Mouse (Mus musculus) midbrain, embryonic 13.5 days (tissue): ENCODE measurements at regions not wholly inside any gene's neighbourhood (a gene's known extent, or its start where the extent isn't known, plus 50 kb on each side); places are given as distances from the start of the nearest gene placed in this dataset.
A peak's percentile ranks its signal among the peaks of the same experiment; 100 is the strongest.

ENCODE experiments used
- ATAC-seq: fragments of 200-750 bp; cut with Nextera tagmentation; 2 replicates; pipeline ENCODE4 v1.8.0; 2017; ENCODE audit warnings: mild to moderate bottlenecking, moderate TSS enrichment, moderate library complexity
- H3K27ac ChIP-seq: fragments of 300-500 bp; sonication (generic); 2 replicates; pipeline ENCODE4 v1.5.1; 2015; ENCODE audit warnings: inconsistent platforms, mild to moderate bottlenecking, moderate library complexity
- H3K27me3 ChIP-seq: fragments of 300-500 bp; sonication (generic); 2 replicates; pipeline ENCODE4 v1.6.1; 2015; ENCODE audit warnings: mild to moderate bottlenecking, inconsistent platforms
- H3K36me3 ChIP-seq: fragments of 300-500 bp; sonication (generic); 2 replicates; pipeline ENCODE4 v1.6.1; 2015; ENCODE audit warnings: mild to moderate bottlenecking, inconsistent platforms
- H3K4me1 ChIP-seq: fragments of 300-500 bp; sonication (generic); replicated peaks from 2 replicates; pipeline ENCODE4 v1.6.1; 2015; ENCODE audit warnings: inconsistent platforms
- H3K4me2 ChIP-seq: fragments of 300-500 bp; sonication (generic); replicated peaks from 2 replicates; pipeline ENCODE4 v1.6.1; 2015; ENCODE audit warnings: moderate library complexity, mild to moderate bottlenecking, inconsistent platforms
- H3K4me3 ChIP-seq: fragments of 300-500 bp; sonication (generic); replicated peaks from 2 replicates; pipeline ENCODE4 v1.5.1; 2015; ENCODE audit warnings: mild to moderate bottlenecking, inconsistent platforms
- H3K9ac ChIP-seq: fragments of 300-500 bp; sonication (generic); replicated peaks from 2 replicates; pipeline ENCODE4 v1.6.1; 2015; ENCODE audit warnings: mild to moderate bottlenecking, inconsistent platforms
- H3K9me3 ChIP-seq: fragments of 300-500 bp; sonication (generic); 2 replicates; pipeline ENCODE4 v1.6.1; 2016; ENCODE audit warnings: mild to moderate bottlenecking, inconsistent platforms
- WGBS: fragments of 180-500 bp; shearing (Covaris S2); methylation state at CpG from one replicate; pipeline ENCODE4 v1.1.7; 2015; 5-methylcytosine and 5-hydroxymethylcytosine counted together

GRCm38 (mm10) chr16:31584216-31584823 lies 78.9 kb upstream of the Dlg1 start:
- no peak overlapping the region for H3K27ac ChIP-seq
- ATAC-seq: no peak
- no peak overlapping the region for H3K4me3 ChIP-seq
- 0 out of 2 replicates have a peak, but pooled peaks cover 6% of the 10 kb centered on the region for H3K27me3 ChIP-seq
- H3K9me3 ChIP-seq: no peaks in the 10 kb centered on the region
- H3K9ac ChIP-seq: no peak overlapping the region
- no peak overlapping the region for H3K4me2 ChIP-seq
- no peaks in the 10 kb centered on the region for H3K36me3 ChIP-seq
- WGBS: 74% methylated on average over 4 of the region's 4 CpGs
- peaks cover 6% of the 10 kb centered on the region for H3K4me1 ChIP-seq

- Histone ChIP-seq H3K27me3 (peaks cover 15% of the 10 kb centered on the region; the same call in 1 of the 2 replicates), H3K4me1 (peaks cover 22% of the 10 kb centered on the region), H3K4me3 (no peak overlapping the region), H3K4me2 (no peak overlapping the region), H3K36me3 (no peaks in the 10 kb centered on the region), H3K27ac (no peak overlapping the region), H3K9me3 (no peaks in the 10 kb centered on the region), H3K9ac (no peak overlapping the region)
- no peak for ATAC-seq
- 92% methylated on average over 1 of the region's 1 CpGs for WGBS
Measured at GRCm38 (mm10) chr16:31587036-31587435, 76.2 kb upstream of the Dlg1 start.

GRCm38 (mm10) chr16:31589576-31589975 lies 73.7 kb upstream of the Dlg1 start:
- Histone ChIP-seq H3K9me3 (no peaks in the 10 kb centered on the region), H3K4me3 (no peak overlapping the region), H3K4me1 (peaks cover 43% of the 10 kb centered on the region), H3K27ac (no peak overlapping the region), H3K4me2 (no peak overlapping the region), H3K27me3 (peaks cover 15% of the 10 kb centered on the region; the same call in 1 of the 2 replicates), H3K9ac (no peak overlapping the region), H3K36me3 (no peaks in the 10 kb centered on the region)
- no peak for ATAC-seq
- WGBS: 15% methylated on average over 6 of the region's 6 CpGs

- peak; percentile 53 for ATAC-seq
- H3K9me3 ChIP-seq: no peaks in the 10 kb centered on the region
- H3K36me3 ChIP-seq: no peaks in the 10 kb centered on the region
- H3K9ac ChIP-seq: no peak overlapping the region
- H3K4me2 ChIP-seq: peak overlapping the region; percentile 7; the same call in 1 of the 2 replicates
- peaks cover 43% of the 10 kb centered on the region for H3K4me1 ChIP-seq
- 35% methylated on average over 3 of the region's 3 CpGs for WGBS
- H3K27me3 ChIP-seq: peaks cover 15% of the 10 kb centered on the region; the same call in 1 of the 2 replicates
- peak overlapping the region; percentile 77 for H3K27ac ChIP-seq
- no peak overlapping the region for H3K4me3 ChIP-seq
Measured at GRCm38 (mm10) chr16:31591565-31591964, 71.7 kb upstream of the Dlg1 start.

GRCm38 (mm10) chr16:31592014-31592871 lies 71.0 kb upstream of the Dlg1 start:
- Histone ChIP-seq H3K27ac (peak overlapping the region; percentile 77), H3K4me1 (peaks cover 43% of the 10 kb centered on the region), H3K36me3 (no peaks in the 10 kb centered on the region), H3K9ac (peak overlapping the region; percentile 3; the same call in 1 of the 2 replicates), H3K4me3 (no peak overlapping the region), H3K4me2 (peak overlapping the region; percentile 7), H3K27me3 (peaks cover 15% of the 10 kb centered on the region; the same call in 1 of the 2 replicates), H3K9me3 (no peaks in the 10 kb centered on the region)
- ATAC-seq: peak; percentile 98
- WGBS: 8% methylated on average over 7 of the region's 7 CpGs

GRCm38 (mm10) chr16:31592973-31593683 lies 70.1 kb upstream of the Dlg1 start:
- H3K4me2 ChIP-seq: peak overlapping the region; percentile 7
- H3K9me3 ChIP-seq: no peaks in the 10 kb centered on the region
- H3K4me1 ChIP-seq: peaks cover 43% of the 10 kb centered on the region
- 34% methylated on average over 9 of the region's 9 CpGs for WGBS
- H3K9ac ChIP-seq: peak overlapping the region; percentile 3; the same call in 1 of the 2 replicates
- peaks cover 15% of the 10 kb centered on the region; the same call in 1 of the 2 replicates for H3K27me3 ChIP-seq
- H3K36me3 ChIP-seq: no peaks in the 10 kb centered on the region
- no peak overlapping the region for H3K4me3 ChIP-seq
- 0 out of 2 replicates have a peak, but pooled peaks have one; percentile 34 for ATAC-seq
- H3K27ac ChIP-seq: peak overlapping the region; percentile 77

- no peak for ATAC-seq
- Histone ChIP-seq H3K4me2 (no peak overlapping the region), H3K27me3 (no peaks in the 10 kb centered on the region), H3K4me1 (peaks cover 11% of the 10 kb centered on the region), H3K27ac (no peak overlapping the region), H3K9ac (no peak overlapping the region), H3K36me3 (no peaks in the 10 kb centered on the region), H3K4me3 (no peak overlapping the region), H3K9me3 (no peaks in the 10 kb centered on the region)
- WGBS: 88% methylated on average over 5 of the region's 5 CpGs
Measured at GRCm38 (mm10) chr16:31597965-31598364, 65.3 kb upstream of the Dlg1 start.

- no peak for ATAC-seq
- 91% methylated on average over 9 of the region's 9 CpGs for WGBS
- Histone ChIP-seq H3K4me2 (no peak overlapping the region), H3K36me3 (no peaks in the 10 kb centered on the region), H3K4me3 (no peak overlapping the region), H3K27ac (no peak overlapping the region), H3K9me3 (no peaks in the 10 kb centered on the region), H3K27me3 (no peaks in the 10 kb centered on the region), H3K9ac (no peak overlapping the region), H3K4me1 (peaks cover 6% of the 10 kb centered on the region)
Measured at GRCm38 (mm10) chr16:31598409-31598988, 64.7 kb upstream of the Dlg1 start.

GRCm38 (mm10) chr16:31598989-31599421 lies 64.2 kb upstream of the Dlg1 start:
- Histone ChIP-seq H3K4me2 (no peak overlapping the region), H3K36me3 (no peaks in the 10 kb centered on the region), H3K4me3 (no peak overlapping the region), H3K27me3 (no peaks in the 10 kb centered on the region), H3K9ac (no peak overlapping the region), H3K27ac (no peak overlapping the region), H3K4me1 (peaks cover under 1% of the 10 kb centered on the region; the same call in 1 of the 2 replicates), H3K9me3 (no peaks in the 10 kb centered on the region)
- ATAC-seq: no peak
- 88% methylated on average over 6 of the region's 6 CpGs for WGBS

- H3K27ac ChIP-seq: no peak overlapping the region
- no peak overlapping the region for H3K4me3 ChIP-seq
- no peak overlapping the region for H3K9ac ChIP-seq
- no peaks in the 10 kb centered on the region for H3K36me3 ChIP-seq
- H3K4me2 ChIP-seq: no peak overlapping the region
- WGBS: 93% methylated on average over 3 of the region's 3 CpGs
- no peaks in the 10 kb centered on the region for H3K4me1 ChIP-seq
- H3K27me3 ChIP-seq: no peaks in the 10 kb centered on the region
- no peak for ATAC-seq
- H3K9me3 ChIP-seq: no peaks in the 10 kb centered on the region
Measured at GRCm38 (mm10) chr16:31601278-31601677, 62.0 kb upstream of the Dlg1 start.

GRCm38 (mm10) chr16:31603185-31603584 lies 60.1 kb upstream of the Dlg1 start:
- no peaks in the 10 kb centered on the region for H3K27me3 ChIP-seq
- no peak overlapping the region for H3K4me2 ChIP-seq
- no peaks in the 10 kb centered on the region for H3K9me3 ChIP-seq
- WGBS: 89% methylated on average over 11 of the region's 11 CpGs
- no peak for ATAC-seq
- no peak overlapping the region for H3K9ac ChIP-seq
- H3K27ac ChIP-seq: no peak overlapping the region
- H3K36me3 ChIP-seq: no peaks in the 10 kb centered on the region
- no peaks in the 10 kb centered on the region for H3K4me1 ChIP-seq
- no peak overlapping the region for H3K4me3 ChIP-seq
